Mouse (Mus musculus) spleen, postnatal 10 days (tissue): ENCODE results near the gene Crim1.

Experiments used
- DNase-seq, 2 experiments: peaks; one replicate each; pipeline ENCODE4 v3.0.0; 2021 to 2022; ENCODE audit warnings: low spot score in 2 of 2

The Crim1 gene

GRCm38 (mm10) chr17:78199626-78200560 is at the start of gene Crim1:
Gene Crim1 (plus strand): TSS chr17:78200248.
- peak; percentile 28 to 48 for DNase-seq

GRCm38 (mm10) chr17:78151479-78152282 is 48.4 kb upstream of the Crim1 start:
- no peak for DNase-seq

GRCm38 (mm10) chr17:78163278-78163677 is 36.8 kb upstream of the Crim1 start:
- DNase-seq, result peak; percentile 4 to 40

GRCm38 (mm10) chr17:78163724-78164236 is 36.3 kb upstream of the Crim1 start:
- DNase-seq, result no peak

- DNase-seq, result no peak
These were observed 34.2 kb upstream of the Crim1 start for GRCm38 (mm10) chr17:78165855-78166254.

GRCm38 (mm10) chr17:78166566-78166965 is 33.5 kb upstream of the Crim1 start:
- no peak for DNase-seq

- DNase-seq, result no peak
These were observed 27.7 kb upstream of the Crim1 start for GRCm38 (mm10) chr17:78172371-78172770.

- no peak for DNase-seq
These were observed 19.3 kb upstream of the Crim1 start for GRCm38 (mm10) chr17:78180766-78181165.

GRCm38 (mm10) chr17:78196184-78196583 is 3.9 kb upstream of the Crim1 start:
- no peak for DNase-seq

GRCm38 (mm10) chr17:78197111-78197510 is 2.9 kb upstream of the Crim1 start:
- DNase-seq, result peak in 1 of 2 experiments; percentile 50

- no peak for DNase-seq
These were observed 1.9 kb upstream of the Crim1 start for GRCm38 (mm10) chr17:78198140-78198539.

GRCm38 (mm10) chr17:78198820-78199219 is 1.2 kb upstream of the Crim1 start:
- DNase-seq, result no peak

GRCm38 (mm10) chr17:78199231-78199625 is 820 bp upstream of the Crim1 start:
- no peak for DNase-seq

- peak; percentile 16 to 41 for DNase-seq
These were observed 643 bp downstream of the Crim1 start for GRCm38 (mm10) chr17:78200561-78201220.

- DNase-seq, result peak; percentile 10 to 25
These were observed 1.4 kb downstream of the Crim1 start for GRCm38 (mm10) chr17:78201221-78202058.

GRCm38 (mm10) chr17:78202221-78202620 is 2.2 kb downstream of the Crim1 start:
- no peak for DNase-seq

- no peak for DNase-seq
These were observed 2.7 kb downstream of the Crim1 start for GRCm38 (mm10) chr17:78202756-78203155.

- DNase-seq, result no peak
These were observed 3.4 kb downstream of the Crim1 start for GRCm38 (mm10) chr17:78203478-78203877.

GRCm38 (mm10) chr17:78206421-78206820 is 6.4 kb downstream of the Crim1 start:
- DNase-seq, result no peak

- DNase-seq, result no peak
These were observed 7.2 kb downstream of the Crim1 start for GRCm38 (mm10) chr17:78207246-78207645.

GRCm38 (mm10) chr17:78208805-78209204 is 8.8 kb downstream of the Crim1 start:
- no peak for DNase-seq
